In genomic region chr5:131169186-131169585, GRCm38 (mm10) we compare ENCODE assay signal across 24 mouse cellular contexts.
DNase-seq lines count a peak whose midpoint lies in the region; ATAC-seq and TF ChIP-seq lines count a peak whose summit lies in the region.
"Had no signal": no experiment of that assay in that cellular context is flagged by ENCODE, and none has a peak within 500 bp of the region (broad histone marks: within the 10 kb centered on the region; RNA-seq: fewer than 3 reads in every experiment).

No protein-coding gene starts in this region.

- H3K4me3 ChIP-seq in layer of hippocampus, adult 2 months, result no peak overlapping the region
- H3K4me3 ChIP-seq: forebrain, embryonic 10.5 days; forebrain, embryonic 13.5 days; heart, adult 2 months; heart, embryonic 10.5 days; heart, embryonic 13.5 days had no signal

- no peak for DNase-seq in layer of hippocampus, adult 2 months (ENCODE audit: low spot score in 2 of 2)
- no peak for DNase-seq in layer of hippocampus, postnatal 25 days (ENCODE audit: extremely low spot score in 1 of 2, low spot score in 1 of 2)
- peak; percentile 54 for DNase-seq in adrenal gland, postnatal 10 days
- peak; percentile 32 to 58 for DNase-seq in adrenal gland, postnatal 36 days
- DNase-seq in lung, postnatal 36 days, result no peak
- DNase-seq: cerebellum, adult 11 months; cerebellum, adult 8-10 months; cerebellum, postnatal 10 days; gastrocnemius, postnatal 10 days; gastrocnemius, postnatal 36 days; heart, adult 2 months; heart, postnatal 14 days; heart, postnatal 4 days had no signal

- ATAC-seq in megakaryocyte, adult 5-6 weeks (ENCODE audit: poor library complexity, severe bottlenecking), result no peak
- ATAC-seq: activated CD4-positive, CD25-positive, alpha-beta regulatory T cell, adult 4 months; forebrain, embryonic 13.5 days; forebrain, embryonic 16.5 days; hindbrain, postnatal 0 days; inflammation-experienced regulatory T-cells, adult 6 months; intestine, embryonic 16.5 days had no signal

- TF ChIP-seq CTCF in layer of hippocampus, adult 2 months (conservative IDR thresholded peaks at IDR 0.05), result no peak

- peak overlapping the region; percentile 85 for H3K27ac ChIP-seq in layer of hippocampus, adult 2 months
- H3K27ac ChIP-seq: forebrain, embryonic 10.5 days; forebrain, embryonic 13.5 days; heart, adult 2 months; heart, embryonic 10.5 days; heart, embryonic 13.5 days; hindbrain, embryonic 14.5 days; hindbrain, postnatal 0 days had no signal

Comparison
In these comparisons a context has a peak if more than half of its experiments do, and no peak if none do; other contexts are left out.
1. DNase-seq: peak in adrenal gland, postnatal 10 days (single experiment) and adrenal gland, postnatal 36 days (2 of 2); none in layer of hippocampus, adult 2 months (0 of 2), layer of hippocampus, postnatal 25 days (0 of 2) and lung, postnatal 36 days (single experiment).